15 mouse cellular contexts compared by ENCODE assay signal in genomic region chr2:147905118-147905517, GRCm38 (mm10).
"Had no signal": no experiment of that assay in that cellular context is flagged by ENCODE, and none has a peak within 500 bp of the region (broad histone marks: within the 10 kb centered on the region; RNA-seq: fewer than 3 reads in every experiment).

No protein-coding gene starts in this region.

- H3K4me2 ChIP-seq: limb, embryonic 15.5 days; liver, embryonic 15.5 days; lung, embryonic 14.5 days; neural tube, embryonic 13.5 days had no signal

- H3K36me3 ChIP-seq: limb, embryonic 15.5 days; liver, embryonic 15.5 days; neural tube, embryonic 13.5 days had no signal

- H3K27me3 ChIP-seq: limb, embryonic 15.5 days; liver, embryonic 15.5 days had no signal

- H3K4me1 ChIP-seq: liver, embryonic 15.5 days had no signal

- H3K9ac ChIP-seq: limb, embryonic 15.5 days; liver, embryonic 15.5 days; lung, embryonic 14.5 days; neural tube, embryonic 13.5 days had no signal

- H3K9me3 ChIP-seq: limb, embryonic 15.5 days; liver, embryonic 15.5 days; neural tube, embryonic 13.5 days had no signal

- H3K4me3 ChIP-seq: limb, embryonic 15.5 days; liver, embryonic 15.5 days; myocyte; neural tube, embryonic 13.5 days had no signal

- DNase-seq: kidney, postnatal 36 days; layer of hippocampus, adult 9-11 months; layer of hippocampus, postnatal 36 days; lung, embryonic 14.5 days; lung, postnatal 10 days; lung, postnatal 4 days; right cerebral cortex, postnatal 4 days; spleen, adult 18-20 months; thymus, adult 18-20 months; thymus, postnatal 14 days had no signal

- H3K27ac ChIP-seq: kidney, postnatal 0 days; limb, embryonic 15.5 days; liver, embryonic 15.5 days; neural tube, embryonic 13.5 days had no signal
